Mouse (Mus musculus) lung, postnatal 0 days (tissue): Measurements from ENCODE around the gene Kmt2e. TPM values are rescaled to one million over a fixed set of nuclear protein-coding genes. Genes with fewer than 3 reads are reported as not detected.

Experiments used
- ATAC-seq: fragments of 200-750 bp; cut with Nextera tagmentation; 2 replicates; pipeline ENCODE4 v1.8.0; 2017; ENCODE audit warnings: moderate library complexity
- DNase-seq: peaks from one replicate; pipeline ENCODE4 v3.0.0-alpha.2; 2016; ENCODE audit warnings: low spot score
- H3K27ac ChIP-seq: fragments of 300-500 bp; sonication (generic); 2 replicates; pipeline ENCODE4 v1.5.1; 2014; ENCODE audit warnings: antibody characterized with exemption, mild to moderate bottlenecking, low read length, mixed read lengths
- H3K27me3 ChIP-seq: fragments of 300-500 bp; sonication (generic); replicated peaks from 2 replicates; pipeline ENCODE4 v1.6.1; 2014; ENCODE audit warnings: low read length, mixed read lengths; ENCODE audit not compliant: insufficient read depth
- H3K36me3 ChIP-seq: fragments of 300-500 bp; sonication (generic); 2 replicates; pipeline ENCODE4 v1.6.1; 2014; ENCODE audit warnings: low read length, mixed read lengths; ENCODE audit not compliant: insufficient read depth
- H3K4me1 ChIP-seq: fragments of 300-500 bp; sonication (generic); 2 replicates; pipeline ENCODE4 v1.6.1; 2014; ENCODE audit warnings: antibody characterized with exemption, low read depth, low read length, mixed read lengths; ENCODE audit not compliant: insufficient read depth
- H3K4me2 ChIP-seq: fragments of 300-500 bp; sonication (generic); replicated peaks from 2 replicates; pipeline ENCODE4 v1.6.1; 2014; ENCODE audit warnings: low read depth, mild to moderate bottlenecking, low read length, moderate library complexity, mixed read lengths
- H3K4me3 ChIP-seq: fragments of 300-500 bp; sonication (generic); 2 replicates; pipeline ENCODE4 v1.5.1; 2014; ENCODE audit warnings: low read depth, low read length
- H3K9ac ChIP-seq: fragments of 300-500 bp; sonication (generic); replicated peaks from 2 replicates; pipeline ENCODE4 v1.6.1; 2014; ENCODE audit warnings: low read depth, mild to moderate bottlenecking
- H3K9me3 ChIP-seq: fragments of 300-500 bp; sonication (generic); 2 replicates; pipeline ENCODE4 v1.6.1; 2016; ENCODE audit warnings: low read length, mixed read lengths
- CTCF ChIP-seq: IDR thresholded peaks from 2 replicates; pipeline ENCODE4 v1.5.1; 2016; ENCODE audit warnings: antibody characterized with exemption, mild to moderate bottlenecking
- EP300 ChIP-seq: IDR thresholded peaks from 2 replicates; pipeline ENCODE4 v1.6.1; 2016; ENCODE audit warnings: antibody characterized with exemption, mild to moderate bottlenecking, control low read depth
- WGBS: fragments of 180-500 bp; shearing (Covaris S2); extraction: QIAGEN DNeasy Blood & Tissue Kit; methylation state at CpG from one replicate; pipeline ENCODE4 v1.1.7; 2014; 5-methylcytosine and 5-hydroxymethylcytosine counted together
- polyA plus RNA-seq: library from polyadenylated mRNA; unstranded; fragments of >200 nt; fragmentation: Nextera tagmentation; extraction: Ambion mirVana; gene quantifications from 2 replicates; pipeline ENCODE4 v1.2.1, GENCODE M21; 2015

The Kmt2e gene
- polyA plus RNA-seq, 1 experiment from 2014 or later: 97.3 TPM

DNA sequence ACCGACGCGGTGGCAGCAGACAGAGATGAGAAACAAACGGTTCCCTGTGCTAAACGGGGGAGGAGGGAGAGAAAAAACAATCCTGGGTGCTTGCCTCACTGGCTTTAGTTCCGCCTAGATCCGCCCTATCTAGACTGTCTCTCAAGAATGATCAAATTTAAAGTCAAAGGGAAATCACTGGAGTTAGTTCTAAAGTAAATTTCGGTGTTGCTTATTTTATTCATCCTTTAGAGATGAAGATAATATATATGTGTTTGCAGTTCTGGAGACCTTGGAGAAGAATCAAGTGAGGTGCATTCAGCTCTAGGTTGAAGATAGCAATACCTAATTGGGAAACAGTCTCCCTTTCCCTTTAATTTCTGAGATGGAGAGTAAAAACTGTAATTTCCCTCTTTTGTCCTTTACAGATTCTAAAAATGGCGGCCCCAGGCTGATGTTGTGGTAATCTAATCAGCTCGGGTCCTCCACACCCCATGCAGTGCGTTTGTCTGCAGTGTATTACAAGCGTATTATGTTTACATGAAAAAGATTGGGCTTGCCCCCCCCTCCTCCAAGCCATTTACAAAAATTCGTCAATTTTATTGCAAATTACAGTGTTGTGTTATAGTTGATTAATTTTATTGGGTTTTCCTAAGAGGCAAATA, 1.4 kb downstream of the Kmt2e start:
- Histone ChIP-seq H3K4me1 (peaks cover 10% of the 10 kb centered on the region; the same call in 1 of the 2 replicates), H3K36me3 (no peaks in the 10 kb centered on the region), H3K9ac (peak overlapping the region; percentile 100), H3K4me3 (peak overlapping the region; percentile 100), H3K9me3 (no peaks in the 10 kb centered on the region), H3K27ac (peak overlapping the region; percentile 100), H3K27me3 (no peaks in the 10 kb centered on the region), H3K4me2 (peak overlapping the region; percentile 64)
- TF ChIP-seq EP300: peak; percentile 5; the same call in 1 of the 2 replicates
- TF ChIP-seq CTCF: no peak
- under 1% methylated on average over 13 of the region's 13 CpGs for WGBS
- ATAC-seq (no peak), DNase-seq (peak; percentile 64)

- H3K4me2 ChIP-seq: peak overlapping the region; percentile 64
- H3K9me3 ChIP-seq: no peaks in the 10 kb centered on the region
- no peaks in the 10 kb centered on the region for H3K27me3 ChIP-seq
- H3K27ac ChIP-seq: no peak overlapping the region
- 0 out of 2 replicates have a peak overlapping the region, but pooled peaks have one; percentile 100 for H3K9ac ChIP-seq
- no peaks in the 10 kb centered on the region for H3K36me3 ChIP-seq
- DNase-seq (no peak), ATAC-seq (no peak)
- 6% methylated on average over 2 of the region's 2 CpGs for WGBS
- peak overlapping the region; percentile 100 for H3K4me3 ChIP-seq
- peaks cover 8% of the 10 kb centered on the region; the same call in 1 of the 2 replicates for H3K4me1 ChIP-seq
- no peak for TF ChIP-seq CTCF
- 0 out of 2 replicates have a peak, but pooled peaks have one; percentile 9 for TF ChIP-seq EP300
Observed at GRCm38 (mm10) chr5:23436735-23437134, 2.5 kb downstream of the Kmt2e start.

- ATAC-seq: peak; percentile 7; the same call in 1 of the 2 replicates
- Histone ChIP-seq H3K36me3 (no peaks in the 10 kb centered on the region), H3K9ac (no peak overlapping the region), H3K4me2 (no peak overlapping the region), H3K4me3 (no peak overlapping the region), H3K4me1 (peaks cover 8% of the 10 kb centered on the region; the same call in 1 of the 2 replicates), H3K27ac (no peak overlapping the region), H3K27me3 (no peaks in the 10 kb centered on the region), H3K9me3 (no peaks in the 10 kb centered on the region)
- peak; percentile 74 for DNase-seq
- WGBS: 70% methylated on average over 3 of the region's 3 CpGs
- no peak for TF ChIP-seq CTCF
- TF ChIP-seq EP300: peak; percentile 60; the same call in 1 of the 2 replicates
Observed at GRCm38 (mm10) chr5:23439857-23440256, 5.6 kb downstream of the Kmt2e start.

DNA sequence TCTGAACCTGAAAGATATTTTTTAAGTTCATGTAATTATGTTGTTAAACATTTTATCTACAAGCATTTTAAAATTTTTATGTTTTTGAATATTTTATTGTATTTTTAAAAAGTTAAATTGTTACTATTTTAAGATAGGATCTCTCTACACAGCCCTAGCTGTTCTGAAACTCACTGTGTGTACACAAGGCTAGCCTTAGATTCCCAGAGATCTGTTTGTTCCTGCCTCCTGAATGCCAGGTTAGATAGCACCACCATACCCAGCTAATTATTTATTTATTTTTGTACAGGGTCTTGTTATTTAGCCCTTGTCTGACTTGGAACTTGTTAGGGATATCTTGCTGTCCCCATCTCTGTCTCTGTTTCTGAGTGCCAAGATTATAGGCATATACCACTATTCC, 6.3 kb downstream of the Kmt2e start:
- H3K9ac ChIP-seq: no peak overlapping the region
- no peaks in the 10 kb centered on the region for H3K9me3 ChIP-seq
- H3K4me1 ChIP-seq: peaks cover 8% of the 10 kb centered on the region; the same call in 1 of the 2 replicates
- no peak for ATAC-seq
- DNase-seq: no peak
- H3K27me3 ChIP-seq: no peaks in the 10 kb centered on the region
- no peak overlapping the region for H3K27ac ChIP-seq
- H3K36me3 ChIP-seq: no peaks in the 10 kb centered on the region
- TF ChIP-seq EP300 (no peak), CTCF (no peak)
- no peak overlapping the region for H3K4me3 ChIP-seq
- no peak overlapping the region for H3K4me2 ChIP-seq

DNA sequence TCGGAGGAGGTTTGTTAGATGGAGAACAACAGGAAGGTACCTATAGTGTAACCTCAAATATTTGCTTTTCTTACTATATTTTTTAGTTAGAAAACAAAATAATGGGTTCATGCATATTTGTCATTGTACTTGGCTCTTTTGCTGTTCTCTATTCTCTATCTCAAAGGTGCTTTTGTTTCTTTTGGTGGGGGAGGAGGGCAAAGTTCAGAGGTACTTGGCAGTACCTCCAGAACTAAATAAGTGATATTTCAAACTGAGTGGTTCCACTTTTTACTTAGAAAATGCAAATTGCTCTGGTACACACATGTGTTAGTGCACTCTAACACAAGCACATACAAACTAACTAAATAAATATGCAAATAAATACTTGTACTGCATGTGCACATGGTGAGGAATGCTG, 7.7 kb downstream of the Kmt2e start:
- ATAC-seq (no peak), DNase-seq (no peak)
- H3K4me2 ChIP-seq: no peak overlapping the region
- no peak overlapping the region for H3K27ac ChIP-seq
- H3K4me1 ChIP-seq: peaks cover 8% of the 10 kb centered on the region; the same call in 1 of the 2 replicates
- no peak overlapping the region for H3K4me3 ChIP-seq
- no peaks in the 10 kb centered on the region for H3K27me3 ChIP-seq
- TF ChIP-seq EP300 (no peak), CTCF (no peak)
- H3K9me3 ChIP-seq: no peaks in the 10 kb centered on the region
- H3K9ac ChIP-seq: no peak overlapping the region
- 85% methylated on average over 1 of the region's 1 CpGs for WGBS
- H3K36me3 ChIP-seq: no peaks in the 10 kb centered on the region

DNA sequence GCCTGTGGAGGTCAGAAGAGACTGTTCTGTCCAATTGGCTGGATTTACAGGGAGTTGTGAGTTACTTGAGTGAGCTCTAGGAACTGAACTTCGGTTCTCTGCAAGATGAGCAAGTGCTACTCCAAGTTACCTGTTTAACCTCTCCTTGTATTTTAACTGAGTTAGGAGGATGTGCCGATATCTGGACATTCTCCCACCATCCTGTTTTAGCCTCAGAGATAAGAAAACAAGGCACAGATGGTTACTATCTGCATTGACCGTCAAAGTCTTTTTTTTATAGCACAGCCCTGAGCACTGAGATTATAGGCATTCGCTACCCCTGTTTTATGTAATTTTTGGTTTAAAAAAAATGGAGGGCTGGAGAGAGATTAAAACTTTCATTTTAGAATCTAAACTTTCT, 10.2 kb downstream of the Kmt2e start:
- Histone ChIP-seq H3K4me3 (no peak overlapping the region), H3K4me2 (no peak overlapping the region), H3K9me3 (no peaks in the 10 kb centered on the region), H3K36me3 (no peaks in the 10 kb centered on the region), H3K4me1 (peaks cover 7% of the 10 kb centered on the region; the same call in 1 of the 2 replicates), H3K27ac (no peak overlapping the region), H3K9ac (no peak overlapping the region), H3K27me3 (no peaks in the 10 kb centered on the region)
- ATAC-seq: no peak
- WGBS: 66% methylated on average over 4 of the region's 4 CpGs
- no peak for DNase-seq
- no peak for TF ChIP-seq EP300
- no peak for TF ChIP-seq CTCF
